Mouse (Mus musculus) frontal cortex, adult 2 months (tissue): ENCODE measurements around the gene Cyp4f37. TPM values are rescaled to one million over a fixed set of nuclear protein-coding genes. Genes with fewer than 3 reads are reported as not detected.

ENCODE experiments used
- DNase-seq, 2 experiments: peaks; one replicate each; pipeline ENCODE4 v3.0.0; 2022; ENCODE audit warnings: low spot score in 1 of 2; ENCODE audit errors: extremely low spot score in 1 of 2
- polyA plus RNA-seq: library from polyadenylated mRNA; depleted of rRNA; stranded (reverse); fragments of >200 nt; gene quantifications from 2 replicates; pipeline ENCODE4 v1.2.3, GENCODE M21; 2012; rRNA removed

Gene Cyp4f37
- polyA plus RNA-seq, 1 experiment: not detected

DNA sequence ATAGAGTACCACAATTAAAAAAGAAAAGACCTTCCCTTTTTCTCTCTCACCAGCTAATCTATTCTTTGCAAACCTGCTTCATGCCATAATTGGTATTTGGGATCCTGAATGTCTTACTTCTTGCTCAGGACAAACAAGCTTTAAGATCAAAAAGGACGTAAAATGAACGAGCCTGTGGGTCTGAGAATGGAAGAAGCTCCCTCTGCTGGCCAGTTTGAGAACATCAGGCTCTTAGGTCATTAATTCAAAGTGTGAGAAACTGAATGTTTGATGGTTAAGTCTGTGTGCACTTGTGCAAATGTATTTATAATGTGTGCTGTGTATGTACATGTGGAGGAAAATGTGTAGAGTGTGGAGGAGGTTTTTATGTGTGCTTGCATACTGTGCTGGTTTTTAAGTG is 59.3 kb downstream of the Cyp4f37 start:
- DNase-seq: peak in 1 of 2 experiments; percentile 57

- DNase-seq: peak; percentile 27 to 63
Observed at GRCm38 (mm10) chr17:32685048-32685750, 64.1 kb downstream of the Cyp4f37 start, which contains the start of gene Cyp4f15. Cyp4f15 (plus strand) TSS chr17:32685627.

Other genes starting within 250 kb of the Cyp4f37 start
- gene Wiz, start 231.9 kb upstream of the Cyp4f37 start, polyA plus RNA-seq: 38.6 and 41.4 TPM in 2 replicates
- 2.8 and 5.4 TPM in 2 replicates for gene Rasal3, start 217.7 kb upstream of the Cyp4f37 start, polyA plus RNA-seq
- gene Pglyrp2, start 197.1 kb upstream of the Cyp4f37 start, polyA plus RNA-seq: not detected in 2 replicates
- not detected in 2 replicates for gene Cyp4f39, start 168.6 kb upstream of the Cyp4f37 start, polyA plus RNA-seq
- 6.4 and 6.6 TPM in 2 replicates for gene Cyp4f17, start 115.3 kb upstream of the Cyp4f37 start, polyA plus RNA-seq
- 13.0 and 13.4 TPM in 2 replicates for gene Cyp4f16, start 84.8 kb upstream of the Cyp4f37 start, polyA plus RNA-seq
- 0.04 and 0.08 TPM in 2 replicates for gene Cyp4f40, start 37.6 kb downstream of the Cyp4f37 start, polyA plus RNA-seq
- 30.5 and 38.6 TPM in 2 replicates for gene Cyp4f15, start 64.3 kb downstream of the Cyp4f37 start, polyA plus RNA-seq
- gene Zfp871, start 167.0 kb downstream of the Cyp4f37 start, polyA plus RNA-seq: 30.6 and 31.8 TPM in 2 replicates
- gene Zfp811, start 188.6 kb downstream of the Cyp4f37 start, polyA plus RNA-seq: 10.1 and 11.5 TPM in 2 replicates
- gene Zfp799, start 209.0 kb downstream of the Cyp4f37 start, polyA plus RNA-seq: 13.1 and 14.0 TPM in 2 replicates